Mouse (Mus musculus) MEL (cell line): ENCODE results near the gene Mapkap1.

Experiments used
- CHD2 ChIP-seq: IDR thresholded peaks from 2 replicates; pipeline ENCODE4 v1.6.1; 2011; ENCODE audit warnings: low read length, improper control_type of control experiment
- MAX ChIP-seq: IDR thresholded peaks from 2 replicates; pipeline ENCODE4 v1.6.1; 2011; ENCODE audit warnings: low read length, improper control_type of control experiment

GRCm38 (mm10) chr2:34622518-34622917, 215.9 kb downstream of the Mapkap1 start:
- no peak for TF ChIP-seq CHD2
- no peak for TF ChIP-seq MAX
